ENCODE assay signal across 7 mouse cellular contexts in genomic region chr1:40171878-40172277, GRCm38 (mm10). TPM values are rescaled to one million over a fixed set of nuclear protein-coding genes. Genes with fewer than 3 reads are reported as not detected.
A peak's percentile ranks its signal among the peaks of the same experiment; 100 is the strongest.
DNase-seq lines count a peak whose midpoint lies in the region; ATAC-seq and TF ChIP-seq lines count a peak whose summit lies in the region.

No protein-coding gene starts in this region.

- TF ChIP-seq CTCF in midbrain, postnatal 0 days (IDR thresholded peaks at IDR 0.05), result no peak

- H3K4me2 ChIP-seq in midbrain, postnatal 0 days (ENCODE audit: low read depth, low read length, poor library complexity, severe bottlenecking), result no peak overlapping the region
- H3K4me2 ChIP-seq in midbrain, embryonic 11.5 days, result no peak overlapping the region

- WGBS in midbrain, postnatal 0 days, result 78% methylated on average over 5 of the region's 5 CpGs
- WGBS in midbrain, embryonic 11.5 days, result 89% methylated on average over 5 of the region's 5 CpGs

- intact Hi-C loops in left cerebral cortex, postnatal 4 days (cut with DNase I), result no loop called here

- H3K4me1 ChIP-seq in midbrain, postnatal 0 days (ENCODE audit: insufficient read depth, low read length), result no peaks in the 10 kb centered on the region
- no peaks in the 10 kb centered on the region for H3K4me1 ChIP-seq in midbrain, embryonic 11.5 days (ENCODE audit: control insufficient read depth, insufficient read depth, low read length)

- DNase-seq in midbrain, postnatal 0 days (ENCODE audit: low spot score), result peak; percentile 35
- DNase-seq in midbrain, embryonic 11.5 days (ENCODE audit: low spot score, missing footprints), result no peak
- peak; percentile 11 to 39 for DNase-seq in frontal cortex, postnatal 14 days (ENCODE audit: low spot score in 2 of 2)
- DNase-seq in heart, postnatal 4 days, result peak; percentile 70
- DNase-seq in left cerebral cortex, postnatal 4 days, result peak; percentile 3
- no peak for DNase-seq in natural killer cell, adult 2 months (ENCODE audit: low spot score in 2 of 2)
- no peak for DNase-seq in spleen, adult 12 weeks (ENCODE audit: low spot score)

- no peaks in the 10 kb centered on the region for H3K27me3 ChIP-seq in midbrain, postnatal 0 days (ENCODE audit: insufficient read depth, low read length)
- H3K27me3 ChIP-seq in midbrain, embryonic 11.5 days (ENCODE audit: control insufficient read depth, insufficient read depth, low read length), result no peaks in the 10 kb centered on the region

- no peak overlapping the region for H3K4me3 ChIP-seq in midbrain, postnatal 0 days (ENCODE audit: low read depth, low read length)
- H3K4me3 ChIP-seq in midbrain, embryonic 11.5 days (ENCODE audit: low read depth, low read length), result no peak overlapping the region

- no peak overlapping the region for H3K27ac ChIP-seq in midbrain, postnatal 0 days (ENCODE audit: low read depth, low read length)
- no peak overlapping the region for H3K27ac ChIP-seq in midbrain, embryonic 11.5 days (ENCODE audit: low read depth, low read length)

- H3K36me3 ChIP-seq in midbrain, postnatal 0 days (ENCODE audit: insufficient read depth, low read length), result no peaks in the 10 kb centered on the region
- no peaks in the 10 kb centered on the region for H3K36me3 ChIP-seq in midbrain, embryonic 11.5 days (ENCODE audit: control insufficient read depth, insufficient read depth, low read length)

- no peaks in the 10 kb centered on the region for H3K9me3 ChIP-seq in midbrain, postnatal 0 days (ENCODE audit: low read length)
- no peaks in the 10 kb centered on the region for H3K9me3 ChIP-seq in midbrain, embryonic 11.5 days (ENCODE audit: control insufficient read depth, low read length)

- no peak for ATAC-seq in midbrain, postnatal 0 days (ENCODE audit: low FRiP score)
- no peak for ATAC-seq in midbrain, embryonic 11.5 days (ENCODE audit: low FRiP score)

- no peak overlapping the region for H3K9ac ChIP-seq in midbrain, postnatal 0 days (replicated peaks; ENCODE audit: low read length, poor library complexity, severe bottlenecking)
- no peak overlapping the region for H3K9ac ChIP-seq in midbrain, embryonic 11.5 days (ENCODE audit: low read length)

RNA-seq across cellular contexts. Expression of gene Il1r1, which starts 53.0 kb away (rescaled TPM):
- 0.71 and 1.0 TPM in 2 replicates for total RNA-seq in midbrain, postnatal 0 days (2014; rRNA removed)
- 0.49 and 0.63 TPM in 2 replicates for polyA plus RNA-seq in midbrain, postnatal 0 days (2015; fragmentation: Nextera tagmentation; extraction: Ambion mirVana)
- 0.96 and 1.0 TPM in 2 replicates for polyA plus RNA-seq in midbrain, embryonic 11.5 days (2014; fragmentation: Nextera tagmentation; extraction: Ambion mirVana)
- total RNA-seq in heart, postnatal 4 days (2021), result 1 to 10 TPM; 9.8 TPM
- 1 to 10 TPM; 1.2 to 1.4 TPM for total RNA-seq in left cerebral cortex, postnatal 4 days (2021)

Comparison
In these comparisons a context has a peak if more than half of its experiments do, and no peak if none do; other contexts are left out.
1. DNase-seq: peak in midbrain, postnatal 0 days (single experiment), frontal cortex, postnatal 14 days (2 of 2), heart, postnatal 4 days (single experiment) and left cerebral cortex, postnatal 4 days (single experiment); none in midbrain, embryonic 11.5 days (single experiment), natural killer cell, adult 2 months (0 of 2) and spleen, adult 12 weeks (single experiment).